Mouse (Mus musculus) spleen, adult 2 months (tissue): Measurements from ENCODE around the gene Cadm4. TPM values are rescaled to one million over a fixed set of nuclear protein-coding genes. Genes with fewer than 3 reads are reported as not detected.

Experiments
- DNase-seq, 2 experiments: peaks; one replicate each; pipeline versions ENCODE4 v3.0.0 to v3.0.0-alpha.2; 2012 to 2021; ENCODE audit warnings: low spot score in 2 of 2, low read depth in 1 of 2
- H3K27ac ChIP-seq: fragments of 200-500 bp; 2 replicates; pipeline ENCODE4 v1.5.1; 2012; ENCODE audit warnings: low read length, inconsistent platforms; ENCODE audit not compliant: insufficient read depth
- H3K27me3 ChIP-seq: fragments of 200-500 bp; 2 replicates; pipeline ENCODE4 v1.6.1; 2012; ENCODE audit warnings: mild to moderate bottlenecking, moderate library complexity, low read length, inconsistent platforms; ENCODE audit not compliant: control insufficient read depth, insufficient read depth
- H3K36me3 ChIP-seq: fragments of 200-500 bp; 2 replicates; pipeline ENCODE4 v1.6.1; 2012; ENCODE audit warnings: mild to moderate bottlenecking, low read length, inconsistent platforms; ENCODE audit not compliant: control insufficient read depth, insufficient read depth
- H3K4me1 ChIP-seq: fragments of 200-500 bp; 2 replicates; pipeline ENCODE4 v1.6.1; 2011; ENCODE audit warnings: inconsistent platforms; ENCODE audit not compliant: control insufficient read depth, insufficient read depth, insufficient read length
- H3K4me3 ChIP-seq: fragments of 200-500 bp; 2 replicates; pipeline ENCODE4 v1.5.1; 2011; ENCODE audit warnings: mild to moderate bottlenecking, inconsistent platforms; ENCODE audit not compliant: insufficient read depth, insufficient read length; ENCODE audit errors: extremely low read depth
- CTCF ChIP-seq: fragments of 200-500 bp; IDR thresholded peaks from 2 replicates; pipeline ENCODE4 v1.5.1; 2011; ENCODE audit warnings: mild to moderate bottlenecking, inconsistent platforms; ENCODE audit not compliant: insufficient read depth, insufficient read length, insufficient replicate concordance; ENCODE audit errors: extremely low read depth
- POLR2A ChIP-seq: fragments of 200-500 bp; IDR thresholded peaks from 2 replicates; pipeline ENCODE4 v1.6.1; 2011; ENCODE audit warnings: low read depth, low read length, inconsistent platforms
- WGBS: fragments of 180-500 bp; shearing (Covaris S2); methylation state at CpG from one replicate; pipeline ENCODE4 v1.1.7; 2018; 5-methylcytosine and 5-hydroxymethylcytosine counted together
- polyA plus RNA-seq: library from polyadenylated mRNA; depleted of rRNA; stranded (reverse); fragments of >200 nt; gene quantifications from 2 replicates; pipeline ENCODE4 v1.2.3, GENCODE M21; 2012

Cadm4 gene
- polyA plus RNA-seq, 1 experiment: 33.1 TPM

- Histone ChIP-seq H3K27ac (no peak overlapping the region), H3K4me3 (no peak overlapping the region), H3K36me3 (peaks cover 22% of the 10 kb centered on the region), H3K4me1 (peaks cover 19% of the 10 kb centered on the region; the same call in 1 of the 2 replicates), H3K27me3 (no peaks in the 10 kb centered on the region)
- 72% methylated on average over 6 of the region's 6 CpGs for WGBS
- no peak for DNase-seq
- TF ChIP-seq CTCF: no peak
These were observed 15.0 kb upstream of the Cadm4 start for GRCm38 (mm10) chr7:24466835-24467234.

DNA sequence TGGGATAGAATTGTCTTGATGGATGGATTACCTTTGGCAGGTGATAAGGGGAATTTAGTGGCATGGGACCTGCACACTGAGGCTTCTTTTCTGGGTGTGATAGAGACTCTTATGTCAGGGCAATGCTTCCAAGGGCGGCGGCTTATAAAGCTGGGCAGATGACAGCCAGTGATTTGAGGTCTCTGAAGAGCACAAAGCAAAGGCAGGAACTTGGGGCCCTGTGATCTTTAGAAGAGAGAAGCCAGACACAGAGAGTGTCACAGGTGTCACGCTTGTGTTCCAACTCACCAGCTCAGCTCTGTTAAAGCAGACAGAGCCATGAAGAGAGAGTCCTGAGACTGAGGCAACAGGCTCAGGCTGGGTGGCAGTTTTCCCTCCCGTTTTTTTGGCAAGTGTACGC is 13.9 kb upstream of the Cadm4 start:
- Histone ChIP-seq H3K27me3 (no peaks in the 10 kb centered on the region), H3K4me3 (no peak overlapping the region), H3K27ac (peak overlapping the region; percentile 47), H3K36me3 (peaks cover 31% of the 10 kb centered on the region), H3K4me1 (peaks cover 19% of the 10 kb centered on the region; the same call in 1 of the 2 replicates)
- DNase-seq: peak in 1 of 2 experiments; percentile 43
- 70% methylated on average over 5 of the region's 5 CpGs for WGBS
- TF ChIP-seq CTCF: no peak
- no peak for TF ChIP-seq POLR2A

DNA sequence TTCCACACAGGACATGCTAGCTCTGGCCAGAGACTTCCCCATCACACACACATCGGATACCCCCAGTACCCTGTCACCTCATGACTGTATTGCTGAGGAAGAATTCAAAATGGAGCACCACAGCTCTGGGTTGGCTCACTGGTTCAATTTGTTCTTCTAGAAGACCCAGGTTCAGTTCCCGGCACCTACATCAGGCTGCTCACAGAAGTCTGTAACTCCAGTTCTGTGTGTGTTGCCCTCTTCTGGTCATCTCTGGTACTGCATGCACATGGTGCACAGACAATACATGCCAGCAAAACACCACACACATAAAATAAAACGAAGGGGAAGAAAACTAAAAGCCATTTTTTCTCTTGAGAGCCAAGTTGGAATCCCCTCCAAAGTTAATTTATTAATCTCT is 12.7 kb upstream of the Cadm4 start:
- H3K36me3 ChIP-seq: peaks cover 37% of the 10 kb centered on the region
- TF ChIP-seq POLR2A: no peak
- no peak for TF ChIP-seq CTCF
- 89% methylated on average over 3 of the region's 3 CpGs for WGBS
- no peak for DNase-seq
- peaks cover 18% of the 10 kb centered on the region; the same call in 1 of the 2 replicates for H3K4me1 ChIP-seq
- no peaks in the 10 kb centered on the region for H3K27me3 ChIP-seq
- H3K4me3 ChIP-seq: no peak overlapping the region
- H3K27ac ChIP-seq: no peak overlapping the region

- no peak overlapping the region for H3K4me3 ChIP-seq
- no peak for TF ChIP-seq CTCF
- TF ChIP-seq POLR2A: no peak
- H3K36me3 ChIP-seq: peaks cover 43% of the 10 kb centered on the region
- DNase-seq: no peak
- peaks cover 16% of the 10 kb centered on the region; the same call in 1 of the 2 replicates for H3K4me1 ChIP-seq
- 93% methylated on average over 7 of the region's 7 CpGs for WGBS
- no peaks in the 10 kb centered on the region for H3K27me3 ChIP-seq
- H3K27ac ChIP-seq: no peak overlapping the region
These were observed 11.5 kb upstream of the Cadm4 start for GRCm38 (mm10) chr7:24470356-24470755.

DNA sequence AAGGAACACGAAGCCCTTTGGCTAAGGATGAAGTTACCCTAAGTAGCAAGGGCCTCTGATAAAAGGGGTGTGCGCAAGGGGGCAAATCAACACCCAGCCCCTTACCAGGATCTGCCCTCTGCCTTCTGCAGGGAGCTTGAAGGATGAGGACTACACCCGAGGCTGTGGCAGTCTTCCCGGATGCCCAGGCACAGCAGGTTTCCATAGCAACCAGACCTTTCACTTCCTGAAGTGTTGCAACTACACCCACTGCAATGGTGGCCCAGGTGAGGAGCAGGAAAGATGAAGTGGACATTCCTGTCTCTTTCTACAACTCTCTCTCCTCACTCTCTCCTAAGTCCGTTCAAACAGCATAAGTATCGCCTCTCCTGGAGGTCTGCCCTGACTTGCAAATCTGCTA is 9.4 kb upstream of the Cadm4 start:
- WGBS: 84% methylated on average over 6 of the region's 6 CpGs
- Histone ChIP-seq H3K27me3 (no peaks in the 10 kb centered on the region), H3K4me1 (peaks cover 5% of the 10 kb centered on the region; the same call in 1 of the 2 replicates), H3K27ac (no peak overlapping the region), H3K4me3 (no peak overlapping the region), H3K36me3 (peaks cover 36% of the 10 kb centered on the region)
- DNase-seq: no peak
- no peak for TF ChIP-seq POLR2A
- TF ChIP-seq CTCF: no peak

GRCm38 (mm10) chr7:24472937-24473336 is 8.9 kb upstream of the Cadm4 start:
- TF ChIP-seq CTCF (peak; percentile 70; the same call in 1 of the 2 replicates), POLR2A (no peak)
- 92% methylated on average over 7 of the region's 7 CpGs for WGBS
- DNase-seq: peak in 1 of 2 experiments; percentile 34

GRCm38 (mm10) chr7:24473913-24474529 is 7.8 kb upstream of the Cadm4 start:
- Histone ChIP-seq H3K36me3 (peaks cover 29% of the 10 kb centered on the region), H3K4me1 (peaks cover 2% of the 10 kb centered on the region; the same call in 1 of the 2 replicates), H3K4me3 (no peak overlapping the region), H3K27ac (no peak overlapping the region), H3K27me3 (no peaks in the 10 kb centered on the region)
- peak in 1 of 2 experiments; percentile 66 for DNase-seq
- TF ChIP-seq POLR2A (no peak), CTCF (peak; percentile 90; the same call in 1 of the 2 replicates)
- 60% methylated on average over 10 of the region's 10 CpGs for WGBS

More at GRCm38 (mm10) chr7:24472937-24473336, 8.9 kb upstream of the Cadm4 start:
- Histone ChIP-seq H3K27ac (no peak overlapping the region), H3K4me1 (peaks cover 5% of the 10 kb centered on the region; the same call in 1 of the 2 replicates), H3K27me3 (no peaks in the 10 kb centered on the region), H3K36me3 (peaks cover 35% of the 10 kb centered on the region), H3K4me3 (no peak overlapping the region)
